Mouse (Mus musculus) T-cell, adult 2 months (primary cell): ENCODE measurements at regions not wholly inside any gene's neighbourhood (a gene's known extent, or its start where the extent isn't known, plus 50 kb on each side); places are given as distances from the start of the nearest gene placed in this dataset.

Experiments used
- DNase-seq: peaks from one replicate; pipeline ENCODE4 v3.0.0; 2022; ENCODE audit warnings: low spot score

- DNase-seq, result no peak
These were observed 55.9 kb upstream of the Zfp280d start for GRCm38 (mm10) chr9:72218736-72219135.

GRCm38 (mm10) chr9:72219892-72220291 is 54.8 kb upstream of the Zfp280d start:
- no peak for DNase-seq

- DNase-seq, result no peak
These were observed 53.3 kb upstream of the Zfp280d start for GRCm38 (mm10) chr9:72221333-72221732.
